Mouse (Mus musculus) heart, adult 18-20 months (tissue): ENCODE data around the gene Slc2a5. TPM values are rescaled to one million over a fixed set of nuclear protein-coding genes. Genes with fewer than 3 reads are reported as not detected.

Experiments
- total RNA-seq, 2 experiments: library from RNA; stranded (reverse); gene quantifications; 2 replicates each; pipeline ENCODE4 v1.2.3; 2021

The Slc2a5 gene
- total RNA-seq, 2 experiments from 2014 or later, result 0.41 TPM; not detected in 1

Other genes with a start within 250 kb of the Slc2a5 start
- 10 to 100 TPM; 34.1 to 41.4 TPM for gene Spsb1, start 164.2 kb upstream of the Slc2a5 start, total RNA-seq
- 10 to 100 TPM; 35.4 to 48.7 TPM for gene H6pd, start 110.3 kb upstream of the Slc2a5 start, total RNA-seq
- gene Gpr157, start 31.9 kb upstream of the Slc2a5 start, total RNA-seq, result 10 to 100 TPM; 36.5 to 43.7 TPM
- not detected for gene Slc2a7, start 29.7 kb downstream of the Slc2a5 start, total RNA-seq
- gene Car6, start 82.0 kb downstream of the Slc2a5 start, total RNA-seq, result under 1 TPM in 1 of 2 experiments, not detected in 1; 0.41 TPM
- 100 to 1,000 TPM; 118 to 148 TPM for gene Eno1, start 117.4 kb downstream of the Slc2a5 start, total RNA-seq
- gene Rere, start 162.4 kb downstream of the Slc2a5 start, total RNA-seq, result 10 to 100 TPM; 39.6 to 46.7 TPM